Mouse (Mus musculus): ENCODE data around the gene Vps45. TPM values are rescaled to one million over a fixed set of nuclear protein-coding genes. Genes with fewer than 3 reads are reported as not detected.
A peak's percentile ranks its signal among the peaks of the same experiment; 100 is the strongest.
"Not testable (repeated sequence)": the region's sequence is repeated elsewhere in the genome, so short reads cannot be mapped to it uniquely, and the experiment has no call there.

Gene Vps45
- polyA plus RNA-seq, 1 experiment from 2014 or later: 62.9 TPM

- no peaks in the 10 kb centered on the region for H3K9me3 ChIP-seq
- peaks cover 9% of the 10 kb centered on the region; the same call in 1 of the 2 replicates for H3K27me3 ChIP-seq
- no peak for ATAC-seq (ENCODE audit: low FRiP score)
- H3K9ac ChIP-seq: no peak overlapping the region
- no peak overlapping the region for H3K4me2 ChIP-seq
- 51% methylated on average over 3 of the region's 3 CpGs for WGBS
- no peak overlapping the region for H3K27ac ChIP-seq
- H3K4me1 ChIP-seq (replicated peaks): peaks cover 12% of the 10 kb centered on the region
- no peak overlapping the region for H3K4me3 ChIP-seq
- no peaks in the 10 kb centered on the region for H3K36me3 ChIP-seq
Measured at GRCm38 (mm10) chr3:95977079-95977478, 81.2 kb downstream of the Vps45 start.

DNA sequence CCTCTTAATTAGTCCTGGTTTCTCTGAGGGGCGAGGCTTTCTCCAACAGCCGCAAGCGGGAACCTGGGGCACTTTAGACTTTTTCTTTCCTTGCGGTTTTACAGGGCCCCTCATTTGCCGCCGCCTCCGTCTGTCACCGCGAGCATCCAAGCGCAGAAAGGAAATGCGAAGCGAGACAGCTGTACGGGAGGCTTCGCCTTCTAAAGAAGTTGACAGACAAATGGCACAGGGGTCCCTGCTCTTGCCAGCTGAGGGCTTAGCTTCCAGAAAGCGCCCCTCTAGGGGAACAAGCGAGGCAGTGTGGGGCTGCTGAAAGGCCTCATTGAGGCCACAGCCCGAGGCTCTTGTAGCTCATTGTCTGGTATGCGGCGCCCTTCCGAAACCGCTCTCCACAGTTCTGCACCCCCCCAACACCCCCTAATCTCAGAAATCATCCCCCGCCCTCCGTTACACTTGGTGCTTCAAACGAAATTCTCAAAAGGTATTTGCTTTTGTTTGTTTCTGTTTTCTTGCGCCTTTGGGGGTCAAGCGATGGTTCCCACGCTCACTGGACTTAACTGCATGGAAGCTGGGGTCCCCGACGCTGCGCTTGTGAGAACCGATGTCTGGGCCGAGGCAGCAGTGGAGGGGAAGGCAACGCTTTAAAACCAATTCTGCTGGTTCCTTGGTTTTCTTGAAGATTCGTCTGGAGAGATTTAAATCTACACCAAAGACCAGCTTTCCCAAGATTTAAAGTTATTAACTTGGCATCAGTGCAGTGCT, 85.2 kb downstream of the Vps45 start:
- WGBS: 2% methylated on average over 34 of the region's 34 CpGs

DNA sequence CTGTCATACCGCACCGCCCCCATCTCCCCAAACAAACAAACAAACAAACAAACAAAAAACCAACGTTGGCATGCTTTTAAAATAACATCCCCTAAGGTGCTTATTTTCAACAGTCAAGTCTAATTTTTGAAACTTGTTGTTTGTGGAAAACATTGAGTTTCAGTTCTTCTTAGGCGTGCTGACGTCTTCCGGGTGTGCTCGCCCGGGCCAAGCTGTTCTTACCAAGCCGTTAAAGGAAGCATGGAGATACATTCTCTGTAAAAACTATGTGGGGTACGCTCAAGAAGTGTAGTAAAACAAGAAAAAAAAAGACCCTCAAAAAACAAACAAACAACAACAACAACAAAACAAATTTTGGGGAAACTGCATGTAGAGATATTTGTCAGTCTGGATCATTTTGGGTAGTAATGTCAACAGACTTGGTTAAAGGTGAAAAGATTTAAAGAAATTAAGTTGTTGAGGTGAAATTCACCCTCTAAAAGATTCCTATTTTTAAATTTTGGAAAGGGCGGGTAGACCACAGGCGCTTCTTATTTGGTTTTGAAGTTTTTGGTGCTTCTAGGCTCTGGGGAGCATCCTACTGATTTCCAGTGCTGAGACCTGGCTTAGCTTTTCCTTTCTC, 85.9 kb downstream of the Vps45 start:
- Histone ChIP-seq H3K4me2 (peak overlapping the region; percentile 61), H3K4me1 (replicated peaks) (peaks cover 12% of the 10 kb centered on the region), H3K27ac (peak overlapping the region; percentile 71; the same call in 1 of the 2 replicates), H3K9ac (peak overlapping the region; percentile 66; the same call in 1 of the 2 replicates), H3K9me3 (no peaks in the 10 kb centered on the region), H3K27me3 (peaks cover 9% of the 10 kb centered on the region; the same call in 1 of the 2 replicates), H3K36me3 (no peaks in the 10 kb centered on the region), H3K4me3 (peak overlapping the region; percentile 33)
- ATAC-seq (ENCODE audit: low FRiP score): no peak
- 74% methylated on average over 12 of the region's 12 CpGs for WGBS

More for the DNA sequence above, 85.2 kb downstream of the Vps45 start:
- Histone ChIP-seq H3K4me1 (replicated peaks) (peaks cover 12% of the 10 kb centered on the region), H3K36me3 (no peaks in the 10 kb centered on the region), H3K4me3 (peak overlapping the region; percentile 33), H3K9me3 (no peaks in the 10 kb centered on the region), H3K4me2 (peak overlapping the region; percentile 61), H3K27ac (peak overlapping the region; percentile 71), H3K9ac (peak overlapping the region; percentile 66), H3K27me3 (peaks cover 9% of the 10 kb centered on the region; the same call in 1 of the 2 replicates)
- peak; percentile 92 for ATAC-seq (ENCODE audit: low FRiP score)

DNA sequence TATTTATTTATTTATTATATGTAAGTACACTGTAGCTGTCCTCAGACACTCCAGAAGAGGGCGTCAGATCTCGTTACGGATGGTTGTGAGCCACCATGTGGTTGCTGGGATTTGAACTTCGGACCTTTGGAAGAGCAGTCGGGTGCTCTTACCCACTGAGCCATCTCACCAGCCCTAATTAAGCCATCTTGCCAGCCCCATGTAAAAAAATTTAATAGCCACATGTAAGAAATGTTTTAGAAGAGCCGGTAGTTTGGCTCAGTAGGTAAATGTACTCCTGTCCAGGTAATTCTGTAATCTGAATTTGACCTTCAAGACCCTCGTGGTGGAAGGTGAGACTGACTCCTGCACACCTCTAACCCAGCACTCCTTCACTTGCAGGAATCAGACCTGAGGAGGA, 87.6 kb downstream of the Vps45 start:
- H3K4me1 ChIP-seq (replicated peaks): peaks cover 17% of the 10 kb centered on the region
- not testable (repeated sequence) for H3K9ac ChIP-seq; H3K9me3 ChIP-seq; H3K27ac ChIP-seq; ATAC-seq (ENCODE audit: low FRiP score); H3K27me3 ChIP-seq; H3K4me2 ChIP-seq; H3K4me3 ChIP-seq; H3K36me3 ChIP-seq
- WGBS: 56% methylated on average over 7 of the region's 7 CpGs

- 83% methylated on average over 1 of the region's 1 CpGs for WGBS
- H3K4me2 ChIP-seq: no peak overlapping the region
- H3K27ac ChIP-seq: no peak overlapping the region
- no peaks in the 10 kb centered on the region for H3K9me3 ChIP-seq
- H3K4me3 ChIP-seq: no peak overlapping the region
- no peak for ATAC-seq (ENCODE audit: low FRiP score)
- H3K4me1 ChIP-seq (replicated peaks): peaks cover 17% of the 10 kb centered on the region
- H3K9ac ChIP-seq: no peak overlapping the region
- H3K27me3 ChIP-seq: peaks cover 5% of the 10 kb centered on the region; the same call in 1 of the 2 replicates
- no peaks in the 10 kb centered on the region for H3K36me3 ChIP-seq
Measured at GRCm38 (mm10) chr3:95969277-95969676, 89.0 kb downstream of the Vps45 start.

- Histone ChIP-seq H3K9me3 (no peaks in the 10 kb centered on the region), H3K4me3 (peak overlapping the region; percentile 14; the same call in 1 of the 2 replicates), H3K27ac (no peak overlapping the region), H3K4me2 (peak overlapping the region; percentile 46), H3K4me1 (replicated peaks) (peaks cover 5% of the 10 kb centered on the region), H3K9ac (no peak overlapping the region; the same call in 1 of the 2 replicates), H3K36me3 (no peaks in the 10 kb centered on the region), H3K27me3 (no peaks in the 10 kb centered on the region)
- WGBS: 12% methylated on average over 7 of the region's 7 CpGs
- ATAC-seq (ENCODE audit: low FRiP score): 0 out of 2 replicates have a peak, but pooled peaks have one; percentile 54
Measured at GRCm38 (mm10) chr3:95965518-95966451, 92.5 kb downstream of the Vps45 start.

DNA sequence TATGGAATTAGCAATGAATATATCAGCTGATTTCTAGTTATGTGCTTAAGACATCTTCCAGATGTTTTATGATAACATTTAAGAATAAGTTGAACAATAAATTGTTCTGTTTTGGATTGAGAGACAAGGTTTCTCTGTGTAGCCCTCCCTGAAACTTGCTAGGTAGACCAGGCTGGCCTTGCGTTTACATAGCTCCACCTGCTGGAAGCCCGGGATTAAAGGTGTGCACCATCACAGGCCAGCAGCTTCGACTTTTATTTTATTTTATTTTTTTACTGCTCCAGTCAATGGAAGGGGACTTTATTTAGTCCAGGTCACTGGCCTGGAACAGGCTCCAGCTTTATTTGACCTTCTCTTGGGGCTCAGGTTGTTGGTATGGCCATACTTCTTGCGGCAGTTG, 94.6 kb downstream of the Vps45 start:
- Histone ChIP-seq H3K9me3 (no peaks in the 10 kb centered on the region), H3K4me2 (no peak overlapping the region), H3K9ac (no peak overlapping the region), H3K4me3 (no peak overlapping the region), H3K36me3 (no peaks in the 10 kb centered on the region), H3K27ac (no peak overlapping the region), H3K27me3 (no peaks in the 10 kb centered on the region), H3K4me1 (replicated peaks) (peaks cover 5% of the 10 kb centered on the region)
- 49% methylated on average over 4 of the region's 4 CpGs for WGBS
- no peak for ATAC-seq (ENCODE audit: low FRiP score)

- H3K36me3 ChIP-seq: no peaks in the 10 kb centered on the region
- no peaks in the 10 kb centered on the region for H3K9me3 ChIP-seq
- no peak for ATAC-seq (ENCODE audit: low FRiP score)
- no peak overlapping the region for H3K9ac ChIP-seq
- H3K4me2 ChIP-seq: no peak overlapping the region
- 36% methylated on average over 2 of the region's 2 CpGs for WGBS
- peaks cover 5% of the 10 kb centered on the region for H3K4me1 ChIP-seq (replicated peaks)
- H3K27ac ChIP-seq: no peak overlapping the region
- H3K4me3 ChIP-seq: no peak overlapping the region
- H3K27me3 ChIP-seq: no peaks in the 10 kb centered on the region
Measured at GRCm38 (mm10) chr3:95963230-95963629, 95.0 kb downstream of the Vps45 start.

DNA sequence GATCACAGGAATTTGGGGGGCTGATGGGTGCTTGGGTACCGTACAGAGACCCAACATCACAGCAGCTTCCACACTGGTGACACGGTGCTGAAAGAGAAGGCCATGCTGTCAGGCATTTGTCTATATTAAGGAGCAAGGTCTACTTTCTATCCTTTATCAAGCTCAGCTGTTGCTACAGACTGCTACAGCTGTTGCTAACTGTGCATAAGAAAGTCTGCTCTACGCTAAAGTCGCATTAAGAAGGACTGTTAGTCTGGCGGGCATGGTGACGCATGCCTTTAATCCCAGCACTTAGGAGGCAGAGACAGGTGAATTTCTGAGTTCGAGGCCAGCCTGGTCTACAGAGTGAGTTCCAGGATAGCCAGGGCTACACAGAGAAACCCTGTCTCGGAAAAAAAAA, 96.1 kb downstream of the Vps45 start:
- not testable (repeated sequence) for ATAC-seq (ENCODE audit: low FRiP score); H3K4me2 ChIP-seq; H3K27ac ChIP-seq; H3K9ac ChIP-seq; H3K4me3 ChIP-seq; H3K9me3 ChIP-seq; H3K36me3 ChIP-seq; H3K27me3 ChIP-seq; H3K4me1 ChIP-seq (replicated peaks)
- WGBS: 83% methylated on average over 8 of the region's 8 CpGs

- 93% methylated on average over 1 of the region's 1 CpGs for WGBS
- Histone ChIP-seq H3K9me3 (no peaks in the 10 kb centered on the region), H3K4me3 (no peak overlapping the region), H3K36me3 (no peaks in the 10 kb centered on the region), H3K9ac (no peak overlapping the region), H3K27me3 (no peaks in the 10 kb centered on the region), H3K4me1 (replicated peaks) (no peaks in the 10 kb centered on the region), H3K4me2 (no peak overlapping the region), H3K27ac (no peak overlapping the region)
- ATAC-seq (ENCODE audit: low FRiP score): no peak
Measured at GRCm38 (mm10) chr3:95959807-95960206, 98.5 kb downstream of the Vps45 start.

- no peak for ATAC-seq (ENCODE audit: low FRiP score)
Measured at GRCm38 (mm10) chr3:95959082-95959481, 99.2 kb downstream of the Vps45 start.

More at GRCm38 (mm10) chr3:95959082-95959481, 99.2 kb downstream of the Vps45 start:
- Histone ChIP-seq H3K27me3 (no peaks in the 10 kb centered on the region), H3K9ac (no peak overlapping the region), H3K4me3 (no peak overlapping the region), H3K36me3 (no peaks in the 10 kb centered on the region), H3K27ac (no peak overlapping the region), H3K4me1 (replicated peaks) (no peaks in the 10 kb centered on the region), H3K9me3 (no peaks in the 10 kb centered on the region), H3K4me2 (no peak overlapping the region)
- 79% methylated on average over 5 of the region's 5 CpGs for WGBS

All from hindbrain, embryonic 13.5 days (tissue).